In the genomic region with DNA sequence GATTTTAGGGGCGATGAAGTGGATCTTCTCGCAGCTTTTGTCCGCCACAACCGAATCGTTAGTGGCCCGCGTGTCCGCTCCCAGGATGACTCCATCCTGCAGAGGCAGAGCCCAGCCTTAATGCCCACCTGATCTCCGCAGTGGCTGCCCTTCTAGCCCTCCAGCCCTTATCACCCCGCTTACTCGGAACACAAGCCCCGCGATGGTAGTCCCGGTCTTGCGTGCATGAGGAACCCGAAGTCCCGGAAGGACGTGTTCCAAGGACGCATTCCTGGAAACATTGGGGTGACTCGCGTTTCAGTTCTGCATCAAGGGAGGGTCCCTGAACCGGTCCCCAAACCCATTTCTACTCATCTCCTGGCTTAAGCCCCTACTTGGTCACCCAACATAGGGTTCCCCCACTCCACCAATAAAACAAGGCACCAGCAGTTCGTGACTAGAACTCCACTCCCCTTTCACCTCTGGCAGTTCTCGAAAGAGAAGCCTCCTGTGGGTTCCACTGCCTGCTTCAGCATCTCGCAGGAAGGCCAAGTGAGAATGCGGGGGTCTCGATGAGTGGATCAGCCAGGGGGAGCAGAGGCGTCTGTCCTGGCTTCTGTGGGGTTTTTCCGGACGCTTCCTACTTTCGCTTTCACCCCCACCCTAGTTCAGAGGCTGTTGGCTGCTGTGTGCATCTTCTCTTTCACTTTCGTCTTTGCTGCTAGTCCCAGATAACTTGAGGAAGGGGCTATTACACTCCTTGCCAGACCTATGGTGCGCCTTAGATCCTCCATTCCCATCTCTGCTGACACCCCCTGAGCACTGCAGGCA, we compare ENCODE assay signal across 8 mouse cellular contexts. TPM values are rescaled to one million over a fixed set of nuclear protein-coding genes. Genes with fewer than 3 reads are reported as not detected.
DNase-seq lines count a peak whose midpoint lies in the region; ATAC-seq and TF ChIP-seq lines count a peak whose summit lies in the region.

No protein-coding gene starts in this region.

- H3K4me3 ChIP-seq in MEL (ENCODE audit: control insufficient read depth in 1 of 2, insufficient read depth in 1 of 2, low read depth in 2 of 2, low read length in 2 of 2), result peak overlapping the region; percentile 67 to 85
- peak overlapping the region; percentile 67 for H3K4me3 ChIP-seq in heart, embryonic 10.5 days
- peak overlapping the region; percentile 67 for H3K4me3 ChIP-seq in kidney, embryonic 14.5 days (ENCODE audit: low read length)
- H3K4me3 ChIP-seq in liver, embryonic 16.5 days (ENCODE audit: low read depth, low read length), result peak overlapping the region; percentile 77
- H3K4me3 ChIP-seq in neural tube, embryonic 14.5 days (ENCODE audit: low read depth, low read length), result peak overlapping the region; percentile 52

- TF ChIP-seq EP300 in MEL (IDR thresholded peaks at IDR 0.05; ENCODE audit: low read depth in 1 of 2, low read length in 2 of 2), result no peak

- TF ChIP-seq RAD21 in MEL (IDR thresholded peaks at IDR 0.05; ENCODE audit: low read depth, low read length), result no peak; the same call in 1 of the 2 replicates

- TF ChIP-seq CTCF in MEL (IDR thresholded peaks at IDR 0.05 in 2 of 3, conservative IDR thresholded peaks at IDR 0.05 in 1 of 3; ENCODE audit: control insufficient read depth in 1 of 3, insufficient read depth in 1 of 3, low read depth in 2 of 3, low read length in 3 of 3, poor library complexity in 1 of 3, severe bottlenecking in 1 of 3), result no peak

- peak overlapping the region; percentile 96 for H3K4me2 ChIP-seq in kidney, embryonic 14.5 days (replicated peaks; ENCODE audit: low read depth, low read length)
- H3K4me2 ChIP-seq in liver, embryonic 16.5 days (ENCODE audit: low read depth, low read length), result peak overlapping the region; percentile 95
- H3K4me2 ChIP-seq in neural tube, embryonic 14.5 days (ENCODE audit: low read depth, low read length), result peak overlapping the region; percentile 69

- peaks cover 0 to 13% of the 10 kb centered on the region in 2 experiments; a peak in 2 of 4 replicates for H3K36me3 ChIP-seq in MEL (ENCODE audit: control insufficient read depth in 1 of 2, insufficient read depth in 2 of 2, low read length in 2 of 2)
- peaks cover 30% of the 10 kb centered on the region for H3K36me3 ChIP-seq in heart, embryonic 10.5 days
- H3K36me3 ChIP-seq in kidney, embryonic 14.5 days (ENCODE audit: control insufficient read depth, insufficient read depth, low read length), result peaks cover 10% of the 10 kb centered on the region
- no peaks in the 10 kb centered on the region for H3K36me3 ChIP-seq in liver, embryonic 16.5 days (ENCODE audit: control insufficient read depth, insufficient read depth)
- H3K36me3 ChIP-seq in neural tube, embryonic 14.5 days (ENCODE audit: control insufficient read depth, insufficient read depth, low read length), result 0 out of 2 replicates have a peak, but pooled peaks cover 2% of the 10 kb centered on the region

- ATAC-seq in kidney, embryonic 14.5 days (ENCODE audit: low FRiP score, low TSS enrichment), result peak; percentile 46
- peak; percentile 16; the same call in 1 of the 2 replicates for ATAC-seq in liver, embryonic 16.5 days (ENCODE audit: low read depth)
- peak; percentile 38 for ATAC-seq in neural tube, embryonic 14.5 days (ENCODE audit: low read depth)

- H3K4me1 ChIP-seq in MEL (ENCODE audit: control insufficient read depth in 1 of 2, insufficient read depth in 2 of 2, low read length in 2 of 2), result peaks cover 4 to 14% of the 10 kb centered on the region in 2 experiments; a peak in 3 of 4 replicates
- peaks cover 25% of the 10 kb centered on the region for H3K4me1 ChIP-seq in heart, embryonic 10.5 days
- H3K4me1 ChIP-seq in kidney, embryonic 14.5 days (ENCODE audit: control insufficient read depth, insufficient read depth, low read length), result peaks cover 11% of the 10 kb centered on the region
- peaks cover 26% of the 10 kb centered on the region for H3K4me1 ChIP-seq in liver, embryonic 16.5 days (ENCODE audit: control insufficient read depth, low read depth, low read length)
- H3K4me1 ChIP-seq in neural tube, embryonic 14.5 days (ENCODE audit: control insufficient read depth, insufficient read depth, low read length), result peaks cover 10% of the 10 kb centered on the region; the same call in 1 of the 2 replicates

- no peaks in the 10 kb centered on the region for H3K27me3 ChIP-seq in MEL (ENCODE audit: control insufficient read depth in 1 of 2, insufficient read depth in 2 of 2, low read length in 2 of 2)
- no peaks in the 10 kb centered on the region for H3K27me3 ChIP-seq in heart, embryonic 10.5 days (ENCODE audit: insufficient read depth, poor library complexity, severe bottlenecking)
- no peaks in the 10 kb centered on the region for H3K27me3 ChIP-seq in kidney, embryonic 14.5 days (ENCODE audit: control insufficient read depth, insufficient read depth, low read length)
- H3K27me3 ChIP-seq in liver, embryonic 16.5 days (ENCODE audit: control insufficient read depth, insufficient read depth, low read depth, low read length), result no peaks in the 10 kb centered on the region
- H3K27me3 ChIP-seq in neural tube, embryonic 14.5 days (ENCODE audit: control insufficient read depth, insufficient read depth, low read length), result no peaks in the 10 kb centered on the region

- TF ChIP-seq POLR2A in MEL (IDR thresholded peaks at IDR 0.05; ENCODE audit: control insufficient read depth in 1 of 2, insufficient read depth in 1 of 2, low read depth in 1 of 2, low read length in 2 of 2, poor library complexity in 1 of 2), result peak; percentile 6 to 21; a peak in 1 of 4 replicates

- DNase-seq in B cell, adult 2 months, result peak; percentile 73
- DNase-seq in MEL (ENCODE audit: low read depth, low spot score), result peak; percentile 79
- DNase-seq in embryo, embryonic 10 days (ENCODE audit: low spot score), result peak; percentile 23
- DNase-seq in heart, embryonic 10.5 days (ENCODE audit: low spot score), result no peak
- DNase-seq in urinary bladder, postnatal 25 days (ENCODE audit: low spot score), result peak; percentile 40

- H3K9ac ChIP-seq in MEL (ENCODE audit: control insufficient read depth, low read depth, low read length, poor library complexity, severe bottlenecking), result peak overlapping the region; percentile 91
- H3K9ac ChIP-seq in kidney, embryonic 14.5 days (ENCODE audit: low read depth, low read length), result peak overlapping the region; percentile 76
- peak overlapping the region; percentile 83 for H3K9ac ChIP-seq in liver, embryonic 16.5 days (ENCODE audit: low read depth, low read length)
- peak overlapping the region; percentile 85 for H3K9ac ChIP-seq in neural tube, embryonic 14.5 days (replicated peaks; ENCODE audit: low read depth, low read length)

- WGBS in heart, embryonic 10.5 days, result under 1% methylated on average over 33 of the region's 33 CpGs
- under 1% methylated on average over 33 of the region's 33 CpGs for WGBS in kidney, embryonic 14.5 days
- under 1% methylated on average over 33 of the region's 33 CpGs for WGBS in liver, embryonic 16.5 days (ENCODE audit: insufficient replicate concordance)
- WGBS in neural tube, embryonic 14.5 days, result 3% methylated on average over 33 of the region's 33 CpGs

- H3K27ac ChIP-seq in MEL (ENCODE audit: control insufficient read depth, low read depth, low read length), result peak overlapping the region; percentile 85
- peak overlapping the region; percentile 89 for H3K27ac ChIP-seq in heart, embryonic 10.5 days
- H3K27ac ChIP-seq in kidney, embryonic 14.5 days (ENCODE audit: low read depth, low read length), result peak overlapping the region; percentile 83
- H3K27ac ChIP-seq in liver, embryonic 16.5 days (ENCODE audit: low read length), result peak overlapping the region; percentile 81
- H3K27ac ChIP-seq in neural tube, embryonic 14.5 days (ENCODE audit: low read depth, low read length), result peak overlapping the region; percentile 87

- no peaks in the 10 kb centered on the region for H3K9me3 ChIP-seq in MEL (replicated peaks; ENCODE audit: insufficient read depth, low read length)
- no peaks in the 10 kb centered on the region for H3K9me3 ChIP-seq in heart, embryonic 10.5 days
- H3K9me3 ChIP-seq in kidney, embryonic 14.5 days (ENCODE audit: control insufficient read depth, low read length), result no peaks in the 10 kb centered on the region
- no peaks in the 10 kb centered on the region for H3K9me3 ChIP-seq in liver, embryonic 16.5 days (replicated peaks; ENCODE audit: control insufficient read depth, low read length)
- H3K9me3 ChIP-seq in neural tube, embryonic 14.5 days (ENCODE audit: control insufficient read depth, low read length), result no peaks in the 10 kb centered on the region

- H3K79me2 ChIP-seq in MEL (ENCODE audit: control insufficient read depth, insufficient read depth, low read length, poor library complexity), result peaks cover 10% of the 10 kb centered on the region

RNA-seq across cellular contexts. Expression of gene Psmb10, which starts 0.5 kb away (rescaled TPM):
- 228 and 275 TPM in 2 replicates for total RNA-seq in MEL (2012; rRNA removed)
- 100 to 1,000 TPM in 1 of 2 experiments, not detected in 1; 193 TPM for polyA plus RNA-seq in MEL (2012; ENCODE audit: insufficient read depth in 1 of 2, insufficient read length in 2 of 2, low read depth in 1 of 2, low replicate concordance in 2 of 2, missing spikeins in 1 of 2)
- 70.7 and 75.4 TPM in 2 replicates for polyA plus RNA-seq in heart, embryonic 10.5 days (2016; fragmentation: Nextera tagmentation; extraction: Ambion mirVana)
- polyA plus RNA-seq in kidney, embryonic 14.5 days (2014; fragmentation: Nextera tagmentation; extraction: Ambion mirVana), result 38.7 and 47.6 TPM in 2 replicates
- 34.8 and 40.6 TPM in 2 replicates for polyA plus RNA-seq in liver, embryonic 16.5 days (2015; fragmentation: Nextera tagmentation; extraction: Ambion mirVana)
- 53.2 and 76.8 TPM in 2 replicates for polyA plus RNA-seq in neural tube, embryonic 14.5 days (2014; fragmentation: Nextera tagmentation; extraction: Ambion mirVana)

RNA-seq across cellular contexts. Expression of gene Ctrl, which starts 4.0 kb away (rescaled TPM):
- total RNA-seq in MEL (2012; rRNA removed), result 0.69 and 1.5 TPM in 2 replicates
- 1 to 10 TPM in 1 of 2 experiments, not detected in 1; 3.0 TPM for polyA plus RNA-seq in MEL (2012; ENCODE audit: insufficient read depth in 1 of 2, insufficient read length in 2 of 2, low read depth in 1 of 2, low replicate concordance in 2 of 2, missing spikeins in 1 of 2)
- 1.9 and 2.6 TPM in 2 replicates for polyA plus RNA-seq in heart, embryonic 10.5 days (2016; fragmentation: Nextera tagmentation; extraction: Ambion mirVana)
- polyA plus RNA-seq in kidney, embryonic 14.5 days (2014; fragmentation: Nextera tagmentation; extraction: Ambion mirVana), result 1.5 and 2.0 TPM in 2 replicates
- 0.22 TPM in 1 of 2 replicates, not detected in the other for polyA plus RNA-seq in liver, embryonic 16.5 days (2015; fragmentation: Nextera tagmentation; extraction: Ambion mirVana)
- polyA plus RNA-seq in neural tube, embryonic 14.5 days (2014; fragmentation: Nextera tagmentation; extraction: Ambion mirVana), result 3.2 and 3.8 TPM in 2 replicates

RNA-seq across cellular contexts. Expression of gene Lcat, which starts 5.5 kb away (rescaled TPM):
- 0.78 and 1.1 TPM in 2 replicates for total RNA-seq in MEL (2012; rRNA removed)
- polyA plus RNA-seq in MEL (2012; ENCODE audit: insufficient read depth in 1 of 2, insufficient read length in 2 of 2, low read depth in 1 of 2, low replicate concordance in 2 of 2, missing spikeins in 1 of 2), result 1 to 10 TPM in 1 of 2 experiments, not detected in 1; 2.5 TPM
- 1.7 and 7.9 TPM in 2 replicates for polyA plus RNA-seq in heart, embryonic 10.5 days (2016; fragmentation: Nextera tagmentation; extraction: Ambion mirVana)
- 0.89 and 1.6 TPM in 2 replicates for polyA plus RNA-seq in kidney, embryonic 14.5 days (2014; fragmentation: Nextera tagmentation; extraction: Ambion mirVana)
- 88.0 and 97.1 TPM in 2 replicates for polyA plus RNA-seq in liver, embryonic 16.5 days (2015; fragmentation: Nextera tagmentation; extraction: Ambion mirVana)
- 0.99 and 2.7 TPM in 2 replicates for polyA plus RNA-seq in neural tube, embryonic 14.5 days (2014; fragmentation: Nextera tagmentation; extraction: Ambion mirVana)

RNA-seq across cellular contexts. Expression of gene Slc12a4, which starts 28.2 kb away (rescaled TPM):
- 22.2 and 25.6 TPM in 2 replicates for total RNA-seq in MEL (2012; rRNA removed)
- polyA plus RNA-seq in MEL (2012; ENCODE audit: insufficient read depth in 1 of 2, insufficient read length in 2 of 2, low read depth in 1 of 2, low replicate concordance in 2 of 2, missing spikeins in 1 of 2), result 10 to 100 TPM in 1 of 2 experiments, not detected in 1; 32.3 TPM
- polyA plus RNA-seq in heart, embryonic 10.5 days (2016; fragmentation: Nextera tagmentation; extraction: Ambion mirVana), result 45.1 and 56.1 TPM in 2 replicates
- 16.8 and 21.8 TPM in 2 replicates for polyA plus RNA-seq in kidney, embryonic 14.5 days (2014; fragmentation: Nextera tagmentation; extraction: Ambion mirVana)
- polyA plus RNA-seq in liver, embryonic 16.5 days (2015; fragmentation: Nextera tagmentation; extraction: Ambion mirVana), result 11.1 and 12.0 TPM in 2 replicates
- polyA plus RNA-seq in neural tube, embryonic 14.5 days (2014; fragmentation: Nextera tagmentation; extraction: Ambion mirVana), result 4.8 and 8.2 TPM in 2 replicates

RNA-seq across cellular contexts. Expression of gene Pskh1, which starts 37.5 kb away (rescaled TPM):
- total RNA-seq in MEL (2012; rRNA removed), result 11.5 and 12.9 TPM in 2 replicates
- 10 to 100 TPM in 1 of 2 experiments, not detected in 1; 26.2 TPM for polyA plus RNA-seq in MEL (2012; ENCODE audit: insufficient read depth in 1 of 2, insufficient read length in 2 of 2, low read depth in 1 of 2, low replicate concordance in 2 of 2, missing spikeins in 1 of 2)
- polyA plus RNA-seq in heart, embryonic 10.5 days (2016; fragmentation: Nextera tagmentation; extraction: Ambion mirVana), result 30.3 and 30.4 TPM in 2 replicates
- 20.5 and 34.5 TPM in 2 replicates for polyA plus RNA-seq in kidney, embryonic 14.5 days (2014; fragmentation: Nextera tagmentation; extraction: Ambion mirVana)
- 10.0 and 12.2 TPM in 2 replicates for polyA plus RNA-seq in liver, embryonic 16.5 days (2015; fragmentation: Nextera tagmentation; extraction: Ambion mirVana)
- 6.4 and 10.6 TPM in 2 replicates for polyA plus RNA-seq in neural tube, embryonic 14.5 days (2014; fragmentation: Nextera tagmentation; extraction: Ambion mirVana)

Comparison
In these comparisons a context has a peak if more than half of its experiments do, and no peak if none do; other contexts are left out.
1. RNA of gene Lcat, which starts 5.5 kb away (polyA plus RNA-seq): 88.0 to 97.1 TPM in liver, embryonic 16.5 days; 1.7 to 7.9 TPM in heart, embryonic 10.5 days, 0.99 to 2.7 TPM in neural tube, embryonic 14.5 days, 2.5 TPM in MEL and 0.89 to 1.6 TPM in kidney, embryonic 14.5 days; every median in the first group is over 10 times any median in the second.
2. Peak in every context shown above with its lines, with median percentiles within 50 percentile points of each other: H3K27ac ChIP-seq, H3K4me3 ChIP-seq, H3K9ac ChIP-seq, ATAC-seq and H3K4me2 ChIP-seq.